Mouse (Mus musculus) neural tube, embryonic 14.5 days (tissue): Measurements from ENCODE around the gene Ifna1. TPM values are rescaled to one million over a fixed set of nuclear protein-coding genes. Genes with fewer than 3 reads are reported as not detected.

Experiments used
- ATAC-seq: fragments of 200-750 bp; cut with Nextera tagmentation; 2 replicates; pipeline ENCODE4 v1.8.0; 2017; ENCODE audit warnings: low read depth, mild to moderate bottlenecking, moderate TSS enrichment, moderate library complexity
- H3K27ac ChIP-seq: fragments of 300-500 bp; sonication (generic); 2 replicates; pipeline ENCODE4 v1.5.1; 2014; ENCODE audit warnings: low read depth, mild to moderate bottlenecking, control low read depth, low read length, moderate library complexity, mixed read lengths
- H3K27me3 ChIP-seq: fragments of 300-500 bp; sonication (generic); 2 replicates; pipeline ENCODE4 v1.6.1; 2014; ENCODE audit warnings: low read length; ENCODE audit not compliant: control insufficient read depth, insufficient read depth
- H3K36me3 ChIP-seq: fragments of 300-500 bp; sonication (generic); 2 replicates; pipeline ENCODE4 v1.6.1; 2014; ENCODE audit warnings: low read length, mixed read lengths; ENCODE audit not compliant: control insufficient read depth, insufficient read depth
- H3K4me1 ChIP-seq: fragments of 300-500 bp; sonication (generic); 2 replicates; pipeline ENCODE4 v1.6.1; 2014; ENCODE audit warnings: low read length; ENCODE audit not compliant: control insufficient read depth, insufficient read depth
- H3K4me2 ChIP-seq: fragments of 300-500 bp; sonication (generic); 2 replicates; pipeline ENCODE4 v1.6.1; 2014; ENCODE audit warnings: mild to moderate bottlenecking, low read depth, low read length, control low read depth
- H3K4me3 ChIP-seq: fragments of 300-500 bp; sonication (generic); 2 replicates; pipeline ENCODE4 v1.5.1; 2014; ENCODE audit warnings: low read depth, low read length, control low read depth, mixed read lengths
- H3K9ac ChIP-seq: fragments of 300-500 bp; sonication (generic); replicated peaks from 2 replicates; pipeline ENCODE4 v1.6.1; 2014; ENCODE audit warnings: low read depth, mild to moderate bottlenecking, control low read depth, low read length, mixed read lengths
- H3K9me3 ChIP-seq: fragments of 300-500 bp; sonication (generic); 2 replicates; pipeline ENCODE4 v1.6.1; 2016; ENCODE audit warnings: low read length; ENCODE audit not compliant: control insufficient read depth
- WGBS: fragments of 180-500 bp; shearing (Covaris S2); extraction: QIAGEN DNeasy Blood & Tissue Kit; methylation state at CpG from one replicate; pipeline ENCODE4 v1.1.7; 2014; 5-methylcytosine and 5-hydroxymethylcytosine counted together
- polyA plus RNA-seq: library from polyadenylated mRNA; unstranded; fragments of >200 nt; fragmentation: Nextera tagmentation; extraction: Ambion mirVana; gene quantifications from 2 replicates; pipeline ENCODE4 v1.2.1, GENCODE M21; 2014

Ifna1 gene
- polyA plus RNA-seq, 1 experiment from 2014 or later = not detected

GRCm38 (mm10) chr4:88865011-88865569 is 15.2 kb downstream of the Ifna1 start:
- no peaks in the 10 kb centered on the region for H3K27me3 ChIP-seq
- no peaks in the 10 kb centered on the region for H3K36me3 ChIP-seq
- H3K4me2 ChIP-seq = no peak overlapping the region
- H3K27ac ChIP-seq = no peak overlapping the region
- no peak overlapping the region for H3K9ac ChIP-seq
- no peaks in the 10 kb centered on the region for H3K4me1 ChIP-seq
- ATAC-seq = no peak
- WGBS = 67% methylated on average over 6 of the region's 6 CpGs
- no peaks in the 10 kb centered on the region for H3K9me3 ChIP-seq
- H3K4me3 ChIP-seq = no peak overlapping the region

- under 1% methylated on average over 8 of the region's 8 CpGs for WGBS
- H3K4me3 ChIP-seq = peak overlapping the region; percentile 42
These were observed 17.6 kb downstream of the Ifna1 start for GRCm38 (mm10) chr4:88867366-88867925.

GRCm38 (mm10) chr4:88867926-88868911 is 18.3 kb downstream of the Ifna1 start:
- Histone ChIP-seq H3K36me3 (no peaks in the 10 kb centered on the region), H3K27ac (no peak overlapping the region), H3K4me3 (peak overlapping the region; percentile 42), H3K9me3 (no peaks in the 10 kb centered on the region), H3K27me3 (no peaks in the 10 kb centered on the region), H3K4me2 (peak overlapping the region; percentile 89), H3K9ac (peak overlapping the region; percentile 35), H3K4me1 (no peaks in the 10 kb centered on the region)
- WGBS = 8% methylated on average over 31 of the region's 31 CpGs
- peak; percentile 80 for ATAC-seq

More at GRCm38 (mm10) chr4:88867366-88867925, 17.6 kb downstream of the Ifna1 start:
- H3K36me3 ChIP-seq = no peaks in the 10 kb centered on the region
- H3K4me1 ChIP-seq = no peaks in the 10 kb centered on the region
- H3K27ac ChIP-seq = no peak overlapping the region
- no peak overlapping the region for H3K9ac ChIP-seq
- H3K9me3 ChIP-seq = no peaks in the 10 kb centered on the region
- no peaks in the 10 kb centered on the region for H3K27me3 ChIP-seq
- H3K4me2 ChIP-seq = peak overlapping the region; percentile 89
- ATAC-seq = peak; percentile 82

DNA sequence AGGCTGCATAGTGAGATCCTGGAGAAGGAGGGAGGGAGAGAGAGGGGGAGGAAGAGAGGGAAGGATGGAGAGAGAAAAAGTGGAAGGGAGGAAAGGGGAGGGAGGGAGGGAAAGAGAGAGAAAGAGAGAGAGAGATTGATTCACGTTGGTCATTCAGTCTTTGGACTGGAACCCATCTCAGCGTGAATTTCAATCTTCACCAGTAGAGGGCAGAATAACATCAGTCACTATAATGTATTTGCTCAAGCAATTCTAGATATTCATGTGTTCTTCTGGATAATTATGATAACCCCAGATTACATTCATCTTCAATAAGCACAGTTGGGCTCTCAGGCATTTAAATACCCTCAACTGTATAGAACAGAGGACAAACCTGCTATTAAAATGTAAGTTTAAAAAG is 22.8 kb downstream of the Ifna1 start:
- no peak overlapping the region for H3K9ac ChIP-seq
- H3K36me3 ChIP-seq = no peaks in the 10 kb centered on the region
- H3K4me2 ChIP-seq = no peak overlapping the region
- H3K27me3 ChIP-seq = no peaks in the 10 kb centered on the region
- H3K4me1 ChIP-seq = no peaks in the 10 kb centered on the region
- no peaks in the 10 kb centered on the region for H3K9me3 ChIP-seq
- no peak overlapping the region for H3K4me3 ChIP-seq
- no peak for ATAC-seq
- no peak overlapping the region for H3K27ac ChIP-seq
- 2% methylated on average over 2 of the region's 2 CpGs for WGBS

DNA sequence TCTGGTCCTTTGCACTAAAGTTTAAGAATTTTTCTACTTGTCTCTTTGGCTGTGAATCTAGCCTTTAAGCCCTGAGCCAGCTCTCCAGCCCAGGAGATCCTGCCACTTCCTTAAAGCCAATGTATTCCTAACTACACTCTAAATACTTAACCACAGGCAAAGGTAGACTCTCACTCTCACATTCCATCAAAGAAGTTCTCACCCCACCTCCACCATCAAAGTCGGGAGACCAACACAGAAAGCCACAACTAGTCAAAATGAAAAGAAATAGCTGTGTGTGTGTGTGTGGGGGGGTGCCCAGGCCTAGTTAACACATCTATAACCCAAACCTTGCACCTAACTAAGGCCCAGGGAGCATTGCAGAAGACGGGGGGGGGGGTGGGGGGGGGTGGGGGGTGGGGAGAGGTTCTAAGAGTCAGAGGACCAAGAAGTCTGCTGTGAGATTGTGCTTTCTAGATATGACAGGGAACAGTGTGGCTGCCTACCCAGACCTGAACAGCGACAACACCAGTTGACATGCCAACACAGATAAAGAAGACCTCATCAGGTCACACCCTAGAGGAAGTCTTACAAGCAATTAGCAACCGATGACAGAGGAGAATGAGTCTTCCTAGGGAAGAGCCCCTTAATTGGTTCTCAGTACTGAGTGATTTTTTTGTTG is 25.7 kb downstream of the Ifna1 start:
- Histone ChIP-seq H3K4me2 (no peak overlapping the region), H3K27me3 (no peaks in the 10 kb centered on the region), H3K27ac (no peak overlapping the region), H3K36me3 (no peaks in the 10 kb centered on the region), H3K4me1 (no peaks in the 10 kb centered on the region), H3K9ac (no peak overlapping the region), H3K9me3 (no peaks in the 10 kb centered on the region), H3K4me3 (no peak overlapping the region)
- 74% methylated on average over 4 of the region's 4 CpGs for WGBS
- no peak for ATAC-seq

- Histone ChIP-seq H3K9me3 (no peaks in the 10 kb centered on the region), H3K27ac (no peak overlapping the region), H3K27me3 (no peaks in the 10 kb centered on the region), H3K4me3 (no peak overlapping the region), H3K9ac (no peak overlapping the region), H3K36me3 (no peaks in the 10 kb centered on the region), H3K4me2 (no peak overlapping the region), H3K4me1 (no peaks in the 10 kb centered on the region)
- no peak for ATAC-seq
- WGBS = 86% methylated on average over 4 of the region's 4 CpGs
These were observed 26.6 kb downstream of the Ifna1 start for GRCm38 (mm10) chr4:88876520-88876919.

GRCm38 (mm10) chr4:88878246-88878645 is 28.4 kb downstream of the Ifna1 start:
- WGBS = 48% methylated on average over 10 of the region's 10 CpGs
- H3K4me1 ChIP-seq = no peaks in the 10 kb centered on the region

DNA sequence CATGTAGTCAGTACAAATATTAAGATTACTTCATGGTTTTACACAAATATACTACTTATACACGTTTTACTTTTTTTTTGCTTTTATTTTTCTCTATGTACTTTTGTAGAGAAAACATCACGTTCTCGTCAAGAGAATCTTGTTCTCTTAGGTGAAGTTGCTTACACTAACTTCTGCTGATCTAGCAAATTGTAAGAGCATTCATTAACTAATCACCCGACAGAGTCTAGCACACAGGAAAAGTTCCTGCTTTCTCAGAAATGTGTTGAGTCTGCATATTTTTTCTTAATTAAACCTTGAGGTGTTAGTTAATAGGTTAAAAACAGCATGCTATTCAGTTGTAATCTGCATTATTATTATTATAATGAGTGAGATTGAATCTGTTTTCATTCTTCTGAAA is 28.9 kb downstream of the Ifna1 start:
- ATAC-seq = no peak
- Histone ChIP-seq H3K4me2 (no peak overlapping the region), H3K9me3 (no peaks in the 10 kb centered on the region), H3K36me3 (no peaks in the 10 kb centered on the region), H3K4me3 (no peak overlapping the region), H3K4me1 (no peaks in the 10 kb centered on the region), H3K9ac (no peak overlapping the region), H3K27me3 (no peaks in the 10 kb centered on the region), H3K27ac (no peak overlapping the region)
- WGBS = 79% methylated on average over 4 of the region's 4 CpGs

More at GRCm38 (mm10) chr4:88878246-88878645, 28.4 kb downstream of the Ifna1 start:
- H3K36me3 ChIP-seq = no peaks in the 10 kb centered on the region
- ATAC-seq = no peak
- no peaks in the 10 kb centered on the region for H3K9me3 ChIP-seq
- H3K4me2 ChIP-seq = no peak overlapping the region
- H3K4me3 ChIP-seq = no peak overlapping the region
- no peaks in the 10 kb centered on the region for H3K27me3 ChIP-seq
- no peak overlapping the region for H3K9ac ChIP-seq
- no peak overlapping the region for H3K27ac ChIP-seq
